Mouse (Mus musculus) lung, embryonic 15.5 days (tissue): Measurements from ENCODE around the gene Fkbpl. TPM values are rescaled to one million over a fixed set of nuclear protein-coding genes. Genes with fewer than 3 reads are reported as not detected.

Source experiments
- ATAC-seq: fragments of 200-750 bp; cut with Nextera tagmentation; 2 replicates; pipeline ENCODE4 v1.8.0; 2017; ENCODE audit warnings: moderate number of reproducible peaks, borderline replicate concordance; ENCODE audit not compliant: low FRiP score, low TSS enrichment; ENCODE audit errors: extremely low read depth
- H3K27ac ChIP-seq: fragments of 300-500 bp; sonication (generic); 2 replicates; pipeline ENCODE4 v1.5.1; 2015; ENCODE audit warnings: moderate library complexity, mild to moderate bottlenecking, inconsistent platforms
- H3K27me3 ChIP-seq: fragments of 300-500 bp; sonication (generic); 2 replicates; pipeline ENCODE4 v1.6.1; 2015; ENCODE audit warnings: inconsistent platforms
- H3K36me3 ChIP-seq: fragments of 300-500 bp; sonication (generic); 2 replicates; pipeline ENCODE4 v1.6.1; 2015; ENCODE audit warnings: inconsistent platforms
- H3K4me1 ChIP-seq: fragments of 300-500 bp; sonication (generic); 2 replicates; pipeline ENCODE4 v1.6.1; 2015; ENCODE audit warnings: inconsistent platforms
- H3K4me2 ChIP-seq: fragments of 300-500 bp; sonication (generic); 2 replicates; pipeline ENCODE4 v1.6.1; 2015; ENCODE audit warnings: inconsistent platforms, mild to moderate bottlenecking, moderate library complexity
- H3K4me3 ChIP-seq: fragments of 300-500 bp; sonication (generic); 2 replicates; pipeline ENCODE4 v1.5.1; 2015; ENCODE audit warnings: mild to moderate bottlenecking, inconsistent platforms
- H3K9ac ChIP-seq: fragments of 300-500 bp; sonication (generic); 2 replicates; pipeline ENCODE4 v1.6.1; 2015; ENCODE audit warnings: inconsistent platforms
- H3K9me3 ChIP-seq: fragments of 300-500 bp; sonication (generic); 2 replicates; pipeline ENCODE4 v1.6.1; 2016; ENCODE audit warnings: inconsistent platforms
- WGBS: fragments of 180-500 bp; shearing (Covaris S2); methylation state at CpG from one replicate; pipeline ENCODE4 v1.1.7; 2015; 5-methylcytosine and 5-hydroxymethylcytosine counted together
- polyA plus RNA-seq: library from polyadenylated mRNA; unstranded; fragments of >200 nt; fragmentation: Nextera tagmentation; extraction: Ambion mirVana; gene quantifications from 2 replicates; pipeline ENCODE4 v1.2.1, GENCODE M21; 2015

Fkbpl gene
- polyA plus RNA-seq, 1 experiment from 2014 or later: 12.9 TPM

DNA sequence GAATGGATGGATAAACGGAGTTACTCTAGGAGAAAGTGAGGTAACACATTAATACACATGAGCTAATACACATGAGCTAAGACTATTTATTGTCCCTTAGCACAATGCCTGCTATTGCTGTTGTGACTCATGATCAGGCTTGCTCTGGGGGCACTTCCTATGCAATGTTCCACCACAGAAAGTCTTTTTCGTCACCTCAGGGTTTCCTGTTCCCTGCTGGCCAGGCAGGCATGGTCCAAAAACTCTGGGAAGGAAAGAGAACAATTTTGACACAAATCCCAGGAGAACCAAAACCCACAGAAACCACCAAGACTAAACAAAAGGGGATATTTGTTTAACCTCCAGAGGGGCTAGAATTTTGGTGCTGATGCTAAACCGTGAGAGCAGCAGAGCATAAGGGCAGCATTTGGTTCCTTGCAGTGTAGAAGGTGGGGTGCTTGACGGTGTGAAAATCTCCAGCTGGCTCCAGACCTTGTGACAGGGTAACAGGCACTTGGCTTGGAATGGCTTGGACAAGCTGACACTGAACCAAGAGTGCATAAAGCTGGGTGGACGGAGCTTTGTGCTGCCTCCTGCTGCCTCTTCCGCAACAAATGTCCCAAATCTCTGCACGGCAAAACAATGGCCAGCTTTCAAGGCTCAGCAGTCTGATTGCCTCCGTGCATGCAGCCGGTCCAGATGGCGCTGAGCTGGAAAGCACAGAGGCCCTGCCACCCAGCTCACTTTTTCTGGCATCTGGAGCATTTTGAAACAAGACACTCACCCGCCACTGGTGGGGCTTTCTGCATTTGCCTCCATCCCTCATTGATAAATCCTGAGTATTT, 3.6 kb upstream of the Fkbpl start:
- Histone ChIP-seq H3K27me3 (peaks cover 21% of the 10 kb centered on the region), H3K36me3 (0 out of 2 replicates have a peak, but pooled peaks cover 3% of the 10 kb centered on the region), H3K9me3 (no peaks in the 10 kb centered on the region), H3K4me2 (no peak overlapping the region), H3K9ac (no peak overlapping the region), H3K27ac (peak overlapping the region; percentile 30; the same call in 1 of the 2 replicates), H3K4me1 (peaks cover 18% of the 10 kb centered on the region), H3K4me3 (no peak overlapping the region)
- 16% methylated on average over 11 of the region's 11 CpGs for WGBS
- no peak for ATAC-seq

DNA sequence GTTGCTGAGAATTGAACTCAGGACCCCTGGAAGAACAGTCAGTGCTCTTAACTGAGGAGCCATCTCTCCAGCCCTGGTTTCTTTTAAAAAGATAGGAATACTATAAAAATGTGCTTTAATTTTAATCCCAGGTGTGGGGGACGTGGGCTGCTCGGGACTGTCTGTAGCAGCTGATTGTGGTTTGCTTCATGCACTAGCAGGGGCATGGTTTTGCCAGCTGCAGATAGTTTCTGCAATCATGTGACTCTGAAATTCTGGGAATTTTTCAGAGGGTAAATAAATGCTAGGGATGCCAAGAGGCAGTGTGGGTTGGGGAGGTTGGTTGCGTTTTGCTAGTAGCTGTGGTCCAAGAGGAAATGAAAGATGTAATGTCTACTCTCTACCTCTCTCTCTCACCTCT, 2.6 kb upstream of the Fkbpl start:
- no peak overlapping the region for H3K4me3 ChIP-seq
- no peak overlapping the region for H3K4me2 ChIP-seq
- ATAC-seq: no peak
- 71% methylated on average over 3 of the region's 3 CpGs for WGBS
- H3K9ac ChIP-seq: no peak overlapping the region
- peaks cover 25% of the 10 kb centered on the region for H3K4me1 ChIP-seq
- H3K27ac ChIP-seq: no peak overlapping the region
- peaks cover 13% of the 10 kb centered on the region; the same call in 1 of the 2 replicates for H3K27me3 ChIP-seq
- H3K36me3 ChIP-seq: 0 out of 2 replicates have a peak, but pooled peaks cover 3% of the 10 kb centered on the region
- H3K9me3 ChIP-seq: no peaks in the 10 kb centered on the region

DNA sequence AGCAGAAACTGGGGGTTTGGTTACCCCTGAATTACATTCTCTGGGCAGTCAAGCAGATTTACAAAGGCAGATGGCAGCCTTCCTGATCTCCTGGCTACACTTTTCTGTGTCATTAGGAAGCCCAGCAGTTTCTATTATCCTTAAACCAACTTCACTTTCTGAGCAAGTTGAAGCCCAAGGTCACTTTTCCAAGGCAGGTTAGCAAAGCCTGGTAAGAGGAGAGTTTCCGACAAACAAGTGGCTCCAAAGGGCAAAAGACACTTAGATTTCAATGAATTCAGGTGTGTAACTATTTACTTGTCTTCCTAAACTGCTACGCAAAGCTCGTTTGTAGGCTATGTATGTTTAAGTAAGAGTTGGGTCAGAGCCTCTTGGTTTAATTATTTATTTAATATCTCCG, 1.2 kb upstream of the Fkbpl start:
- H3K9me3 ChIP-seq: no peaks in the 10 kb centered on the region
- no peak overlapping the region for H3K4me2 ChIP-seq
- H3K4me1 ChIP-seq: peaks cover 34% of the 10 kb centered on the region
- H3K27ac ChIP-seq: no peak overlapping the region
- no peak overlapping the region for H3K4me3 ChIP-seq
- ATAC-seq: no peak
- no peak overlapping the region for H3K9ac ChIP-seq
- 0 out of 2 replicates have a peak, but pooled peaks cover 3% of the 10 kb centered on the region for H3K36me3 ChIP-seq
- 81% methylated on average over 4 of the region's 4 CpGs for WGBS
- no peaks in the 10 kb centered on the region; the same call in 1 of the 2 replicates for H3K27me3 ChIP-seq

DNA sequence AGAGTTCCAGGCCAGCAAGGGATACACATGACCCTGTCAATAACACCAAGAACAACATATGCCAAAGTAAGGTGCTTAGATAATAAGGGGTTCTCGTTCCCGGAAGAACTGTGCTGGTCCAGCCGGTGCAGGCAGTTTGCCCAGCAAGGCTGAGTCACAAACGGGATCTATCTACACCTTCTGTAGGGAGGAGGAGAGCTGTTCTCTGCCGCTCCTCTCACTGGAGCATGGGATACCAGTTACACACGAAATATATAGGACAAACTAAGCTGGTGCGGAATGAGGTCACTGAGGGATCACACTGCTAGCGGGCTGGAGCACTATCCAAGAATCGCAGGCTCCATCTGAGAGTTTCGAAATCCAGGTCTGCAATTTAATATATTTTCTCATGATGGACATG, 620 bp upstream of the Fkbpl start:
- Histone ChIP-seq H3K36me3 (0 out of 2 replicates have a peak, but pooled peaks cover 3% of the 10 kb centered on the region), H3K27ac (no peak overlapping the region), H3K4me2 (no peak overlapping the region), H3K9me3 (no peaks in the 10 kb centered on the region), H3K4me3 (no peak overlapping the region), H3K9ac (no peak overlapping the region), H3K4me1 (peaks cover 36% of the 10 kb centered on the region), H3K27me3 (no peaks in the 10 kb centered on the region; the same call in 1 of the 2 replicates)
- no peak for ATAC-seq
- WGBS: 77% methylated on average over 10 of the region's 10 CpGs

DNA sequence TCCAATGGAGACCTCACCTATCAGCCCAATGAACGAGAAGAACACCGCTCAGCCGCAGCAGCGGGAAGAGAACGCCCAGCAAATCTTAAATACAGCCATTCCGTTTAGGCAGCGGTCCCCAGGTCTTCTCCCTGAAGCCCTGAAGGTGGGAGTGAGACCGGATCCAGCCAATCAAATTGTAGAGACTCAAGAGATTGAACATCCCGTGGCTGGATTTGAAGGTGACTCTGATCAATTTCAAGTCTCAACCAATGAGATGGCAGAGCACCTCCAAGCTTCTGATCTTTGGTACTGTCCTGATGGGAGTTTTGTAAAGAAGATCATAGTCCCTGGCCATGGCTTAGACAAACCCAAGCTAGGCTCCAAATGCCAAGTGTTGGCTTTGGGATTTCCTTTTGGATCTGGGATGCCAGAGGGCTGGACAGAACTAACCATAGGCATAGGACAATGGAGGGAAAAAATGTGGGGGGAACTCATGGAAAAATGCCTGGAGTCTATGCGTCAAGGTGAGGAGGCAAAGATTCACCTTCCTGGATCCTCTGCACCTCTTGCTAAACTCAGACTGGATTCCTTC, 779 bp downstream of the Fkbpl start:
- no peaks in the 10 kb centered on the region; the same call in 1 of the 2 replicates for H3K27me3 ChIP-seq
- WGBS: 36% methylated on average over 10 of the region's 10 CpGs
- H3K36me3 ChIP-seq: peaks cover 16% of the 10 kb centered on the region
- H3K4me2 ChIP-seq: peak overlapping the region; percentile 66
- H3K4me3 ChIP-seq: peak overlapping the region; percentile 59
- H3K27ac ChIP-seq: peak overlapping the region; percentile 65; the same call in 1 of the 2 replicates
- H3K9ac ChIP-seq: peak overlapping the region; percentile 57; the same call in 1 of the 2 replicates
- ATAC-seq: no peak
- peaks cover 36% of the 10 kb centered on the region for H3K4me1 ChIP-seq
- no peaks in the 10 kb centered on the region for H3K9me3 ChIP-seq

DNA sequence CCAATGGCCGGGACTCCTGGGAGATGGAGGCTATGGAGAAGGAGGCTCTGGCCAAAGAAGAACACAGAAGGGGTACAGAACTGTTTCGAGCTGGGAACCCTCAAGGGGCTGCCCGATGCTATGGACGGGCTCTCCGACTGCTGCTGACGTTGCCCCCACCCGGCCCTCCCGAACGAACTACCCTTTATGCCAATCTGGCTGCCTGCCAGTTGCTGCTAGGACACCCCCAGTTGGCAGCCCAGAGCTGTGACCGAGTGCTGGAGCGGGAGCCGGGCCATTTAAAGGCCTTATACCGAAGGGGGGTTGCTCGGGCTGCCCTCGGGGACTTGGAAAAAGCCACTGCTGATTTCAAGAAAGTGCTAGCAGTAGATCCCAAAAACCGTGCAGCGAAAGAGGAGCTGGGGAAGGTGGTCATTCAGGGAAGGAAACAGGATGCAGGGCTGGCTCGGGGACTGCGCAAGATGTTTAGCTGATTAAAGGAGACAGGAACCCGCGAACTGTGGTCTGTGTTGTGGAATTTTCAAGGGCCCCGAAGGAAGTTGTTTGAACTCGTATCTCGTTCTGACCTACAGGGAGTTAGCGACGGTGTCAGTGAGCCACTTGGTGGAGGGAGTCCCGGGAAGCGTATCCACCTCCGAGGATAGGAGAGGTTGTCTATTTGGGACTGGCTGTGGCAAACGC, 1.4 kb downstream of the Fkbpl start:
- no peak overlapping the region for H3K9ac ChIP-seq
- H3K27ac ChIP-seq: peak overlapping the region; percentile 2
- no peaks in the 10 kb centered on the region for H3K9me3 ChIP-seq
- peak overlapping the region; percentile 97 for H3K4me3 ChIP-seq
- peaks cover 22% of the 10 kb centered on the region for H3K36me3 ChIP-seq
- H3K4me2 ChIP-seq: peak overlapping the region; percentile 66
- H3K4me1 ChIP-seq: peaks cover 32% of the 10 kb centered on the region
- H3K27me3 ChIP-seq: no peaks in the 10 kb centered on the region
- no peak for ATAC-seq
- WGBS: 78% methylated on average over 30 of the region's 30 CpGs

DNA sequence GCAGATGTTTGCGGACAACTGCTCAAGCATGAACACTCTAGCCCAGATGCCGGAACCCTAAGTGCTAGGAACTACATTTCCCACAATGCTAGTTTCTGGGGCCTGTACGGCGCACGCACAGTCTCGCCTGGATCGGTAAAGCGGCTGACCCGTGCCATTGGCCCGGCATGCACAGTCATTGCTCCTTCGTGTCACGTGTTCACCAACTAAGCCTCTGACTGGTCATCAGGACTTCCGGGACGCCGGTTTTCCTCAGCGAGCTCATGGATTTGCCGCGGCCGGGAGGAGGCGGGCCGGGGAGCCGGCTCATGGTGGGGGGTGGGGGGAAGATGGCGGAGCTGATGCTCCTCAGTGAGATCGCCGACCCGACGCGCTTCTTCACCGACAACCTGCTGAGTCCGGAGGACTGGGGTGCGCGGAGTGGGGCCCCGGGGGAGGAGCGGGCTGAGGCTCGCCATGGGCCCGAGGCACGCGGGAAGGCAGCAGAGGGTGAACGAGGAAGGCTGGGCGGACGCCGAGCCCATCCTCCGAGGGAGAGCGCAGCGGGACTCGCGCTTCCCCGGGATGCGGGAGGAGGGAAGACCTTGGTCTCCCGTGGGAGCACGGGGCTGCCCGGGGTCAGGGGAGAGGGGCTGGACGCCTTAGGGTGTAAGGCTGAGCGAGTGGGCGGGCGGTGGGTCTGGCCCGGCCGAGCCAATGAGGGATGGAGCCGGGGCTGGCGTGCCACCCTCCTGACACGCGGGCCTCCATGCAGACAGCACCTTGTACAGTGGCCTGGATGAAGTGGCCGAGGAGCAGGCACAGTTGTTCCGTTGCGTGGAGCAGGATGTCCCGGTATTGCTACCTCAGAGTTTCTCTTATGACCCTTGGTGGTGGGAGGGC, 2.6 kb downstream of the Fkbpl start, which contains the start of gene Atf6b:
Gene Atf6b, plus strand, starts transcription at position 241 of the 882 bp plus-strand sequence.
- Histone ChIP-seq H3K9me3 (no peaks in the 10 kb centered on the region), H3K27me3 (no peaks in the 10 kb centered on the region), H3K27ac (peak within 1 kb of the TSS; percentile 66), H3K4me2 (peak within 1 kb of the TSS; percentile 91), H3K4me1 (peaks cover 28% of the 10 kb centered on the region), H3K4me3 (peak within 1 kb of the TSS; percentile 97), H3K9ac (peak within 1 kb of the TSS; percentile 84), H3K36me3 (peaks cover 32% of the 10 kb centered on the region)
- peak; percentile 96 for ATAC-seq
- 1% methylated on average over 66 of the region's 66 CpGs for WGBS

DNA sequence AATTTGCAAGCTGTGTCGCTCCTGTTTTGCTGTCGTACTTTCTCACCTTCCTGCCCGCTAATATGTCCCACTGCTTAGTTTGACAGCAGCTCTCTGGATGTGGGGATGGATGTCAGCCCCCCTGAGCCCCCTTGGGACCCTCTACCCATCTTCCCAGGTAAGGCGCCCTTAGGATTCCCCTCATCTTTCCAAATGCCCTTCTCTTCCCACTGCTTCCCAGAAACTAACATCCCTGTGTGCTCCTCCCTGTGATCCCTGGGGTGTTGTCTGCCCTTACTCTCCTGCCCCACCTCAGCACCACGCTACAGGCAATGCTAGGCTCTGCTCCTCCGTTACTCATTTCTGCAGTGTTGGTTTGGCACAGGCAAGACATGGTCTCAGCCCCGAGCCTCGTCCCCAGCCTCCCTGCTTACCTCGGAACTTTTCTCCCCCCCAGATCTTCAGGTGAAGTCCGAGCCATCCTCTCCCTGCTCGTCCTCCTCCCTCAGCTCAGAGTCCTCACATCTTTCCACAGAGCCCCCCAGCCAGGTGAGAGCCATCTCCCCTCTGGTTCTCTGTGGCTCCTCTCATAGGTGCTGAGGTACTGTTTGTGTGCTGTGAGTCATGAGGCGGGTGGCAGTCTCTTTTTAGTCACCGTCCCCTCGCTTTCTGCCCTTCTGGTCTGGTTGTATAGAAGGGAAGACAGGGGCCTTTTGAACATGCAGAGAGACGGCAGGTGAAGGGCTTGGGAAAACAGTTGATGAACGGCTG, 3.8 kb downstream of the Fkbpl start:
- Histone ChIP-seq H3K36me3 (peaks cover 43% of the 10 kb centered on the region), H3K4me3 (peak overlapping the region; percentile 97), H3K4me1 (peaks cover 28% of the 10 kb centered on the region), H3K9me3 (no peaks in the 10 kb centered on the region), H3K4me2 (peak overlapping the region; percentile 91), H3K27me3 (no peaks in the 10 kb centered on the region), H3K27ac (no peak overlapping the region), H3K9ac (peak overlapping the region; percentile 84; the same call in 1 of the 2 replicates)
- 76% methylated on average over 16 of the region's 16 CpGs for WGBS
- ATAC-seq: no peak

DNA sequence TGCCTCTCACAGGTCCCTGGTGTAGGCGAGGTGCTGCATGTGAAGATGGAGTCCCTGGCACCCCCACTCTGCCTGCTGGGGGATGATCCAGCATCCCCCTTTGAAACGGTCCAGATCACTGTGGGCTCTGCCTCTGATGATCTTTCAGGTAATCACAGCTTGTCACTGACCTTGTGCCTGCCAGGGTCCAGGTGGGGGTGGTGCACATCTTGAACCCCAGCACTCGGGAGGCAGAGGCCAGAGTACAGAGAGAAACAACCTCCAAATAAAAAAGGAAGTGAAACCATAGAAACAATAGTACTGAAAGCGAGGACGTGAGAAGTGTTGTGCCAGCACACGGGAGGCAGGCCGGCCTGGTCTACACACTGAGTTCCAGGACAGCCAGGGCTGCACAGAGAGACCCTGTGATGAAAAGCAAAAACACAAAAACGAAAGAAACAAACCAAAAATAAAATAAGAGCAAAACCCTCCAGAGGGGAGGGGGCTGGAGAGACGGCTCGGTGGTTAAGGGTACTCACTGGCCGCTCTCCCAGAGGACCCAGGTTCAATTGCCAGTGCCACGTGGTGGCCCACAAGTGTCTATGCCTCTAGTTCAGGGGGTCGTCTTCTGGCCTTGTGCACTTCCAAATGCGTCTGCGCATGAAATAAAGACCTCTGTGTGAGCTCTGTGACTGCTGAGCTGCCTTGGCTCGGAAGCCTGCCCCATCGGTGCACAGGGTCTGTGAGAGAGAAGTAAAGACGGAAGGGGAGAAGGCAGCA, 4.7 kb downstream of the Fkbpl start:
- Histone ChIP-seq H3K4me1 (peaks cover 31% of the 10 kb centered on the region), H3K9me3 (no peaks in the 10 kb centered on the region), H3K27me3 (no peaks in the 10 kb centered on the region), H3K9ac (no peak overlapping the region), H3K36me3 (peaks cover 48% of the 10 kb centered on the region), H3K4me2 (no peak overlapping the region), H3K27ac (no peak overlapping the region), H3K4me3 (no peak overlapping the region)
- WGBS: 89% methylated on average over 18 of the region's 18 CpGs
- no peak for ATAC-seq

DNA sequence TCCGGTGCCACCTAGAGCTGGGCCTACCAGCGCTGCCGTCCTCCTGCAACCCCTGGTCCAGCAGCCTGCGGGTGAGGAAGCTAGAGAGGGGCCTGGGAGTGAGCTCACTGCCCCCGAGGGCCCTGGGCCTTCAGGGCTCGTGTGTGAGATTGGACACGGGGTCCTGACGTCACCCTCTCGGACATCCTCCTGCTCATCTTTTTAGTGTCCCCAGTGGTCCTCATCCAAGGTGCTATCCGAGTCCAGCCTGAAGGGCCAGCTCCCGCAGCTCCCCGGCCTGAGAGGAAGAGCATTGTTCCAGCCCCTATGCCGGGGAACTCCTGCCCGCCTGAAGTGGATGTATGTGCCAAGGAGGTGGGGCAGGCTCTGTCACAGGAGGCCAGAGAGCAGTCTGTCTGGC, 6.2 kb downstream of the Fkbpl start:
- whole genome bisulfite sequencing: 86% methylated on average over 14 of the region's 14 CpGs
- H3K36me3 ChIP-seq: peaks cover 46% of the 10 kb centered on the region
- H3K9ac ChIP-seq: no peak overlapping the region
- no peak overlapping the region for H3K4me2 ChIP-seq
- H3K27me3 ChIP-seq: no peaks in the 10 kb centered on the region
- no peak overlapping the region for H3K4me3 ChIP-seq
- H3K4me1 ChIP-seq: peaks cover 39% of the 10 kb centered on the region
- H3K27ac ChIP-seq: no peak overlapping the region
- no peaks in the 10 kb centered on the region for H3K9me3 ChIP-seq
- no peak for ATAC-seq
